Mouse (Mus musculus): ENCODE data around the gene Fam133b.

- TF ChIP-seq CTCF (IDR thresholded peaks at IDR 0.05; ENCODE audit: borderline replicate concordance, extremely low read depth, insufficient read depth, insufficient read length) (no peak), POLR2A (IDR thresholded peaks at IDR 0.05; ENCODE audit: borderline replicate concordance, extremely low read depth, insufficient read depth, insufficient read length, poor library complexity, severe bottlenecking) (no peak)
Measured at GRCm38 (mm10) chr5:3609241-3609640, 65.6 kb downstream of the Fam133b start.
